22 mouse cellular contexts compared by ENCODE assay signal in the genomic region with DNA sequence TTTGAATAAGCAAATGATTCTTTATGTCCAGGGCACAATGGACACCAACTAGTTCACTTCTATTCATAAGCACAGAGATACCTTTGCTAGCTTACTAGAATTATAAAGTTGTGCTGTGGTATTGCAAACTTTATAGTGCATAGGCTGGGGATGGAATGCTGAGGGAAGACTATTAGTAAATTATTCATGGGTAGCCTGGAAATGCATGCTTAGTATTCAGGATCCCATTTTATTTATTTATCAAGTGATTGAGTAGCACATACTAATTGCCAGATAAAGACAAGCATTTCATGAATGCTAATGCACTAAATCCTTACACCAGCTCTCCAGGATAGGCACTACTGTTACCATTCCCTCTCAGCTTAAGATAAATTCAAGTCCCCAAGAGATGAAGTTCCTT. TPM values are rescaled to one million over a fixed set of nuclear protein-coding genes. Genes with fewer than 3 reads are reported as not detected.
DNase-seq lines count a peak whose midpoint lies in the region; ATAC-seq and TF ChIP-seq lines count a peak whose summit lies in the region.
"Had no signal": no experiment of that assay in that cellular context is flagged by ENCODE, and none has a peak within 500 bp of the region (broad histone marks: within the 10 kb centered on the region; RNA-seq: fewer than 3 reads in every experiment).

No protein-coding gene starts in this region.

- H3K9me3 ChIP-seq in forebrain, embryonic 16.5 days (ENCODE audit: control insufficient read depth, low read length): no peaks in the 10 kb centered on the region
- no peaks in the 10 kb centered on the region for H3K9me3 ChIP-seq in forebrain, embryonic 14.5 days (replicated peaks; ENCODE audit: control insufficient read depth, low read length)
- H3K9me3 ChIP-seq in midbrain, embryonic 16.5 days (replicated peaks; ENCODE audit: control insufficient read depth, low read length, poor library complexity, severe bottlenecking): no peaks in the 10 kb centered on the region
- no peaks in the 10 kb centered on the region for H3K9me3 ChIP-seq in midbrain, postnatal 0 days (ENCODE audit: low read length)
- H3K9me3 ChIP-seq in neural tube, embryonic 14.5 days (ENCODE audit: control insufficient read depth, low read length): no peaks in the 10 kb centered on the region
- H3K9me3 ChIP-seq: embryonic facial prominence, embryonic 10.5 days; embryonic facial prominence, embryonic 12.5 days; forebrain, embryonic 12.5 days had no signal

- intact Hi-C loops in heart, postnatal 25 days (cut with DNase I): no loop called here

- no peaks in the 10 kb centered on the region for H3K4me1 ChIP-seq in forebrain, embryonic 16.5 days (replicated peaks; ENCODE audit: control insufficient read depth, insufficient read depth, low read length)
- no peaks in the 10 kb centered on the region for H3K4me1 ChIP-seq in forebrain, embryonic 14.5 days (ENCODE audit: control insufficient read depth, insufficient read depth, low read length)
- H3K4me1 ChIP-seq in midbrain, embryonic 16.5 days (ENCODE audit: control insufficient read depth, insufficient read depth, low read length): no peaks in the 10 kb centered on the region
- no peaks in the 10 kb centered on the region for H3K4me1 ChIP-seq in midbrain, postnatal 0 days (ENCODE audit: insufficient read depth, low read length)
- H3K4me1 ChIP-seq in neural tube, embryonic 14.5 days (ENCODE audit: control insufficient read depth, insufficient read depth, low read length): no peaks in the 10 kb centered on the region
- H3K4me1 ChIP-seq: embryonic facial prominence, embryonic 10.5 days; embryonic facial prominence, embryonic 12.5 days; forebrain, embryonic 12.5 days had no signal

- 0 out of 2 replicates have a peak, but pooled peaks have one; percentile 33 for ATAC-seq in forebrain, embryonic 16.5 days
- ATAC-seq in forebrain, embryonic 14.5 days: no peak
- 0 out of 2 replicates have a peak, but pooled peaks have one; percentile 25 for ATAC-seq in midbrain, embryonic 16.5 days
- no peak for ATAC-seq in midbrain, postnatal 0 days (ENCODE audit: low FRiP score)
- peak; percentile 56; the same call in 1 of the 2 replicates for ATAC-seq in neural tube, embryonic 14.5 days (ENCODE audit: low read depth)
- no peak for ATAC-seq in megakaryocyte progenitor cell, adult 5-6 weeks (replicated peaks; ENCODE audit: poor library complexity)
- ATAC-seq: forebrain, postnatal 0 days had no signal

- H3K4me3 ChIP-seq in forebrain, embryonic 16.5 days (replicated peaks; ENCODE audit: low read length): no peak overlapping the region
- no peak overlapping the region for H3K4me3 ChIP-seq in forebrain, embryonic 14.5 days (ENCODE audit: low read depth, low read length)
- no peak overlapping the region for H3K4me3 ChIP-seq in midbrain, embryonic 16.5 days (ENCODE audit: low read depth, low read length)
- no peak overlapping the region for H3K4me3 ChIP-seq in midbrain, postnatal 0 days (ENCODE audit: low read depth, low read length)
- H3K4me3 ChIP-seq in neural tube, embryonic 14.5 days (ENCODE audit: low read depth, low read length): no peak overlapping the region
- H3K4me3 ChIP-seq: embryonic facial prominence, embryonic 10.5 days; embryonic facial prominence, embryonic 12.5 days; forebrain, embryonic 12.5 days had no signal

- H3K27me3 ChIP-seq in forebrain, embryonic 16.5 days (replicated peaks; ENCODE audit: control insufficient read depth, insufficient read depth, low read length): no peaks in the 10 kb centered on the region
- no peaks in the 10 kb centered on the region for H3K27me3 ChIP-seq in forebrain, embryonic 14.5 days (replicated peaks; ENCODE audit: control insufficient read depth, insufficient read depth, low read length)
- no peaks in the 10 kb centered on the region for H3K27me3 ChIP-seq in midbrain, embryonic 16.5 days (ENCODE audit: control insufficient read depth, insufficient read depth, low read depth, low read length)
- H3K27me3 ChIP-seq in midbrain, postnatal 0 days (ENCODE audit: insufficient read depth, low read length): no peaks in the 10 kb centered on the region
- no peaks in the 10 kb centered on the region for H3K27me3 ChIP-seq in neural tube, embryonic 14.5 days (ENCODE audit: control insufficient read depth, insufficient read depth, low read length)
- H3K27me3 ChIP-seq: embryonic facial prominence, embryonic 12.5 days; forebrain, embryonic 12.5 days had no signal

- no peak for TF ChIP-seq POLR2A in brain, embryonic 14.5 days (IDR thresholded peaks at IDR 0.05; ENCODE audit: borderline replicate concordance, extremely low read depth, insufficient read depth, insufficient read length, poor library complexity, severe bottlenecking)

- DNase-seq in forebrain, embryonic 14.5 days (ENCODE audit: low spot score): no peak
- DNase-seq in midbrain, postnatal 0 days (ENCODE audit: low spot score): no peak
- peak; percentile 13 for DNase-seq in brain, embryonic 14.5 days (ENCODE audit: low read depth)
- no peak for DNase-seq in heart, postnatal 25 days (ENCODE audit: low spot score)
- DNase-seq: adrenal gland, adult 2 months; adrenal gland, postnatal 10 days; adrenal gland, postnatal 25 days; cerebellum, adult 11-12 months; cerebellum, adult 2 months; cerebellum, adult 9-10 months; cerebellum, postnatal 10 days; cerebellum, postnatal 25 days; forebrain, postnatal 0 days had no signal

- no peaks in the 10 kb centered on the region for H3K36me3 ChIP-seq in forebrain, embryonic 16.5 days (ENCODE audit: control insufficient read depth, insufficient read depth)
- no peaks in the 10 kb centered on the region for H3K36me3 ChIP-seq in forebrain, embryonic 14.5 days (ENCODE audit: control insufficient read depth, insufficient read depth, low read length)
- H3K36me3 ChIP-seq in midbrain, embryonic 16.5 days (ENCODE audit: control insufficient read depth, insufficient read depth, low read length): no peaks in the 10 kb centered on the region
- H3K36me3 ChIP-seq in midbrain, postnatal 0 days (ENCODE audit: insufficient read depth, low read length): no peaks in the 10 kb centered on the region
- H3K36me3 ChIP-seq in neural tube, embryonic 14.5 days (ENCODE audit: control insufficient read depth, insufficient read depth, low read length): no peaks in the 10 kb centered on the region
- H3K36me3 ChIP-seq: embryonic facial prominence, embryonic 10.5 days; embryonic facial prominence, embryonic 12.5 days; forebrain, embryonic 12.5 days had no signal

- no peak overlapping the region for H3K9ac ChIP-seq in forebrain, embryonic 16.5 days (replicated peaks; ENCODE audit: low read depth, low read length)
- H3K9ac ChIP-seq in forebrain, embryonic 14.5 days (ENCODE audit: low read length): no peak overlapping the region
- no peak overlapping the region for H3K9ac ChIP-seq in midbrain, embryonic 16.5 days (ENCODE audit: low read depth, low read length)
- no peak overlapping the region for H3K9ac ChIP-seq in midbrain, postnatal 0 days (replicated peaks; ENCODE audit: low read length, poor library complexity, severe bottlenecking)
- H3K9ac ChIP-seq in neural tube, embryonic 14.5 days (replicated peaks; ENCODE audit: low read depth, low read length): no peak overlapping the region
- H3K9ac ChIP-seq: embryonic facial prominence, embryonic 12.5 days; forebrain, embryonic 12.5 days; forebrain, postnatal 0 days had no signal

- H3K27ac ChIP-seq in forebrain, embryonic 16.5 days (ENCODE audit: low read length): no peak overlapping the region
- H3K27ac ChIP-seq in forebrain, embryonic 14.5 days (ENCODE audit: low read depth, low read length): no peak overlapping the region
- H3K27ac ChIP-seq in midbrain, embryonic 16.5 days (ENCODE audit: low read length): no peak overlapping the region
- no peak overlapping the region for H3K27ac ChIP-seq in midbrain, postnatal 0 days (ENCODE audit: low read depth, low read length)
- H3K27ac ChIP-seq in neural tube, embryonic 14.5 days (ENCODE audit: low read depth, low read length): no peak overlapping the region
- H3K27ac ChIP-seq: embryonic facial prominence, embryonic 10.5 days; embryonic facial prominence, embryonic 12.5 days; forebrain, embryonic 12.5 days had no signal

- TF ChIP-seq CTCF in midbrain, postnatal 0 days (IDR thresholded peaks at IDR 0.05): no peak
- no peak for TF ChIP-seq CTCF in brain, embryonic 14.5 days (IDR thresholded peaks at IDR 0.05; ENCODE audit: borderline replicate concordance, extremely low read depth, insufficient read depth, insufficient read length)

- no peak overlapping the region for H3K4me2 ChIP-seq in forebrain, embryonic 16.5 days (ENCODE audit: low read length)
- H3K4me2 ChIP-seq in forebrain, embryonic 14.5 days (ENCODE audit: low read length): no peak overlapping the region
- H3K4me2 ChIP-seq in midbrain, embryonic 16.5 days (ENCODE audit: low read length): no peak overlapping the region
- no peak overlapping the region for H3K4me2 ChIP-seq in midbrain, postnatal 0 days (ENCODE audit: low read depth, low read length, poor library complexity, severe bottlenecking)
- H3K4me2 ChIP-seq in neural tube, embryonic 14.5 days (ENCODE audit: low read depth, low read length): no peak overlapping the region
- H3K4me2 ChIP-seq: embryonic facial prominence, embryonic 12.5 days; forebrain, embryonic 12.5 days had no signal

RNA-seq across cellular contexts. Expression of a gene that starts 8.4 kb away (rescaled TPM):
- 8.6 and 9.2 TPM in 2 replicates for polyA plus RNA-seq in forebrain, embryonic 16.5 days (2015; fragmentation: Nextera tagmentation; extraction: Ambion mirVana)
- polyA plus RNA-seq in forebrain, embryonic 14.5 days (2014; fragmentation: Nextera tagmentation; extraction: Ambion mirVana): 4.5 and 6.3 TPM in 2 replicates
- 15.1 and 16.6 TPM in 2 replicates for polyA plus RNA-seq in midbrain, embryonic 16.5 days (2015; fragmentation: Nextera tagmentation; extraction: Ambion mirVana)
- total RNA-seq in midbrain, postnatal 0 days (2014; rRNA removed): 22.6 and 38.3 TPM in 2 replicates
- 13.8 and 14.2 TPM in 2 replicates for polyA plus RNA-seq in midbrain, postnatal 0 days (2015; fragmentation: Nextera tagmentation; extraction: Ambion mirVana)
- 3.0 and 5.5 TPM in 2 replicates for polyA plus RNA-seq in brain, embryonic 14.5 days (2012; rRNA removed)
- polyA plus RNA-seq in neural tube, embryonic 14.5 days (2014; fragmentation: Nextera tagmentation; extraction: Ambion mirVana): 20.7 and 26.3 TPM in 2 replicates
- not detected for total RNA-seq in heart, postnatal 25 days (2021)
- not detected in 2 replicates for total RNA-seq in megakaryocyte progenitor cell, adult 5-6 weeks (2015)
- not detected in 2 replicates for total RNA-seq in megakaryocyte progenitor cell, adult 5-6 weeks (2017)
- total RNA-seq: MEL had no signal
- polyA plus RNA-seq: C2C12 had no signal

Comparison
In these comparisons a context has a peak if more than half of its experiments do, and no peak if none do; other contexts are left out.
1. ATAC-seq: peak in forebrain, embryonic 16.5 days (single experiment), midbrain, embryonic 16.5 days (single experiment) and neural tube, embryonic 14.5 days (single experiment); none in forebrain, embryonic 14.5 days (single experiment), midbrain, postnatal 0 days (single experiment) and megakaryocyte progenitor cell, adult 5-6 weeks (single experiment).